Mouse (Mus musculus) hindbrain, embryonic 15.5 days (tissue): ENCODE data around the gene Islr2. TPM values are rescaled to one million over a fixed set of nuclear protein-coding genes. Genes with fewer than 3 reads are reported as not detected.

Source experiments
- ATAC-seq: fragments of 200-750 bp; cut with Nextera tagmentation; 2 replicates; pipeline ENCODE4 v1.8.0; 2017; ENCODE audit warnings: low read depth, moderate number of reproducible peaks, moderate TSS enrichment; ENCODE audit not compliant: low FRiP score
- H3K27ac ChIP-seq: fragments of 300-500 bp; sonication (generic); replicated peaks from 2 replicates; pipeline ENCODE4 v1.5.1; 2015; ENCODE audit warnings: mild to moderate bottlenecking, inconsistent platforms
- H3K27me3 ChIP-seq: fragments of 300-500 bp; sonication (generic); 2 replicates; pipeline ENCODE4 v1.6.1; 2015; ENCODE audit warnings: control low read depth, inconsistent platforms
- H3K36me3 ChIP-seq: fragments of 300-500 bp; sonication (generic); 2 replicates; pipeline ENCODE4 v1.6.1; 2015; ENCODE audit warnings: control low read depth, inconsistent platforms
- H3K4me1 ChIP-seq: fragments of 300-500 bp; sonication (generic); replicated peaks from 2 replicates; pipeline ENCODE4 v1.6.1; 2015; ENCODE audit warnings: control low read depth, inconsistent platforms
- H3K4me2 ChIP-seq: fragments of 300-500 bp; sonication (generic); 2 replicates; pipeline ENCODE4 v1.6.1; 2015; ENCODE audit warnings: moderate library complexity, mild to moderate bottlenecking, inconsistent platforms
- H3K4me3 ChIP-seq: fragments of 300-500 bp; sonication (generic); 2 replicates; pipeline ENCODE4 v1.5.1; 2015; ENCODE audit warnings: mild to moderate bottlenecking, inconsistent platforms
- H3K9ac ChIP-seq: fragments of 300-500 bp; sonication (generic); 2 replicates; pipeline ENCODE4 v1.6.1; 2015; ENCODE audit warnings: inconsistent platforms
- H3K9me3 ChIP-seq: fragments of 300-500 bp; sonication (generic); 2 replicates; pipeline ENCODE4 v1.6.1; 2016; ENCODE audit warnings: control low read depth, inconsistent platforms
- WGBS: fragments of 180-500 bp; shearing (Covaris S2); methylation state at CpG from one replicate; pipeline ENCODE4 v1.1.7; 2015; 5-methylcytosine and 5-hydroxymethylcytosine counted together
- microRNA-seq: library from miRNA; unstranded; fragments of <30 nt; microRNA quantifications from one replicate; pipeline ENCODE4, GENCODE M21; 2016
- polyA plus RNA-seq: library from polyadenylated mRNA; unstranded; fragments of >200 nt; fragmentation: Nextera tagmentation; extraction: Ambion mirVana; gene quantifications from 2 replicates; pipeline ENCODE4 v1.2.1, GENCODE M21; 2015

Islr2 gene
- polyA plus RNA-seq, 1 experiment from 2014 or later = 27.6 TPM

DNA sequence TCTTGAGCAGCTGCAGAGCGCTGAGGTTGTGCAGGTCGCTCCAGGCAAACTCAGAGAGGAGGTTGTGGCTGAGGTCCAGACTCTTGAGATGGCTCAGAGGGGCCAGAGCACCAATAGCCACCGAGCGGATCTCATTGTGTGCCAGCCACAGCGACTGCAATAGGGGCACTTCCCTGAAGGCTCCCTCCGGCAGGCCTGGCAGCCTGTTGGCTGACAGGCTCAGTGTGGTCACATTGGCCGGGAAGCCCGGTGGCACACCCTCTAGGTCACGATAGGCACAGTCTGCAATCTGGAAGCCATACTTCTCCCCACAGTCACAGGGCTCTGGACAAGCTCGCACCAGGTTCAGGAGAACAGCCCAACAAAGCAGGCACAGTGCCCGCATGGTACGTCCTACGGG is 46.3 kb downstream of the Islr2 start:
- Histone ChIP-seq H3K9me3 (no peaks in the 10 kb centered on the region), H3K4me3 (no peak overlapping the region), H3K27me3 (no peaks in the 10 kb centered on the region), H3K9ac (no peak overlapping the region), H3K36me3 (no peaks in the 10 kb centered on the region), H3K4me1 (peaks cover 14% of the 10 kb centered on the region), H3K4me2 (peak overlapping the region; percentile 13; the same call in 1 of the 2 replicates), H3K27ac (no peak overlapping the region; the same call in 1 of the 2 replicates)
- WGBS = 78% methylated on average over 13 of the region's 13 CpGs
- ATAC-seq = no peak

- 87% methylated on average over 22 of the region's 22 CpGs for WGBS
- Histone ChIP-seq H3K4me2 (no peak overlapping the region), H3K4me1 (peaks cover 14% of the 10 kb centered on the region), H3K9ac (no peak overlapping the region), H3K27ac (no peak overlapping the region; the same call in 1 of the 2 replicates), H3K9me3 (no peaks in the 10 kb centered on the region), H3K27me3 (no peaks in the 10 kb centered on the region), H3K4me3 (no peak overlapping the region), H3K36me3 (no peaks in the 10 kb centered on the region)
- ATAC-seq = no peak
Observed at GRCm38 (mm10) chr9:58156819-58157560, 47.1 kb downstream of the Islr2 start.

DNA sequence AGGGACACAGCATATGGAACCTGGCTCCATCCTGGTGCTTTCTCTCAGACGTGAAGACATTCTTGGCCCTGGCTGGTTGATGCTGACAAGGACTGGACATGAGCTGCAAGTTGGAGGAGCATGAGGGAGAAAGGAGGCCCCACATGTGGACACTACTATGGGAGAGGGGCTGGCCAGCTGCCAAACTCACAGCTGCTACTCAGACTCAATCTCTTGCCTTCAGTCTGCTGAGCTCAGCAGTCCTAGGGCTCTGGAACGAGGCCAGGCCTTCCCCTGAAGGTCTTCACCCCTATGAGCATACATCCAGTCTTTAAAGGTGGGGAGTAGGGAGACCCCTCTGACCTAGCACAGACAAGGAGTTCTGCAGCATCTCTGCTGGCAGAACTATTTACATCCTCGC is 48.8 kb downstream of the Islr2 start:
- Histone ChIP-seq H3K36me3 (no peaks in the 10 kb centered on the region), H3K9ac (no peak overlapping the region), H3K4me2 (no peak overlapping the region), H3K27me3 (no peaks in the 10 kb centered on the region), H3K9me3 (no peaks in the 10 kb centered on the region), H3K27ac (no peak overlapping the region), H3K4me3 (no peak overlapping the region), H3K4me1 (peaks cover 14% of the 10 kb centered on the region)
- ATAC-seq = 0 out of 2 replicates have a peak, but pooled peaks have one; percentile 13
- 39% methylated on average over 3 of the region's 3 CpGs for WGBS

DNA sequence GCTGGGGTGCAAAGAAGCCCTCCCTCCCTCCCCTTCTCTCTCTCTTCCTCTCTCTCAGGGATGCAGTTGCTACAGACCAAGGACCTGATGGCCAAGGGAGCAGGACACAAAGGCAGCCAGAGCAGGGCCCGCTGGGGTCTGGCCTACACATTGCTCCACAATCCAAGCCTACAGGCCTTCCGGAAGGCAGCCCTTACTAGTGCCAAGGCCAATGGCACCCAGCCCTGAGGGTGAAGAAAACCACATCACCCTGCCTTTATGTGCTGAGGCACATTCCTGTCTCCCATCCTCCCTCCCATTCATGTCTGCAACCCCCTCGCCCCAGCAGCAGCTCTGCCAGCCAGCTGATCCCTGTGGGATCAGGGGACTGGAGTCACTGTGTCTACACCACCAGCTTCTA is 51.0 kb downstream of the Islr2 start:
- Histone ChIP-seq H3K27ac (no peak overlapping the region), H3K27me3 (no peaks in the 10 kb centered on the region), H3K36me3 (no peaks in the 10 kb centered on the region), H3K4me2 (no peak overlapping the region), H3K9me3 (no peaks in the 10 kb centered on the region), H3K4me3 (no peak overlapping the region), H3K4me1 (peaks cover 8% of the 10 kb centered on the region), H3K9ac (no peak overlapping the region)
- WGBS = 76% methylated on average over 3 of the region's 3 CpGs
- ATAC-seq = peak; percentile 49; the same call in 1 of the 2 replicates

- no peaks in the 10 kb centered on the region for H3K36me3 ChIP-seq
- 77% methylated on average over 4 of the region's 4 CpGs for WGBS
- no peak for ATAC-seq
- H3K27ac ChIP-seq = no peak overlapping the region
- H3K27me3 ChIP-seq = no peaks in the 10 kb centered on the region
- H3K4me1 ChIP-seq = peaks cover 8% of the 10 kb centered on the region
- no peak overlapping the region for H3K4me3 ChIP-seq
- H3K4me2 ChIP-seq = no peak overlapping the region
- H3K9me3 ChIP-seq = no peaks in the 10 kb centered on the region
- H3K9ac ChIP-seq = no peak overlapping the region
Observed at GRCm38 (mm10) chr9:58150733-58151361, 53.3 kb downstream of the Islr2 start.

DNA sequence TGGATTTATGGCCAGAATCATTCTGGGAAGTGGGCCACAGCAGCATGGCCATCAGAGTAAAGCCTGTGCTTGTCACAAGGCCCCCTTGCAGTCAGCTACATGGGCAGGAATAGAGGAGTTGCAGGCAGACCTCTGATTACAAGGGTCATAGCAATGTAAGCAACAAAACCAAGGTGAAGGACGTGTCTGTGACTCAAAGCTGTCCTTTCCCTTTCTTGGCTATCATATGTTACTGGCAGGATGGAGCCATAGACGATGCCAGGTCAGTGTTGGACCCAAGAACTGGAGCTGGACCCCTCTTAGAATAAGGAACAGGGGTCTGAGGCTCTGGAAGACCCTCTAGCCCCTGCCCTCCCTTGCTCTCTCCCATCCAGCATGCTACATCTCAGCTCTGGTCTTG is 55.3 kb downstream of the Islr2 start:
- no peaks in the 10 kb centered on the region for H3K27me3 ChIP-seq
- no peaks in the 10 kb centered on the region for H3K9me3 ChIP-seq
- WGBS = 64% methylated on average over 2 of the region's 2 CpGs
- H3K4me1 ChIP-seq = no peaks in the 10 kb centered on the region
- H3K9ac ChIP-seq = no peak overlapping the region
- no peak overlapping the region for H3K4me3 ChIP-seq
- no peak overlapping the region for H3K4me2 ChIP-seq
- no peak for ATAC-seq
- no peak overlapping the region for H3K27ac ChIP-seq
- no peaks in the 10 kb centered on the region for H3K36me3 ChIP-seq

Small RNA genes within 50 kb of the gene (microRNA-seq; reads per million reads assigned to microRNA genes)
- not detected for gene Mir6385

Other genes with a start within 250 kb of the Islr2 start
- 1.4 and 2.3 TPM in 2 replicates for gene Cyp11a1, start 197.9 kb downstream of the Islr2 start, polyA plus RNA-seq
- gene Stra6, start 140.5 kb downstream of the Islr2 start, polyA plus RNA-seq = 16.0 and 17.5 TPM in 2 replicates
- 0.38 and 0.58 TPM in 2 replicates for gene Ccdc33, start 85.5 kb downstream of the Islr2 start, polyA plus RNA-seq
- gene Islr, start within 50 bp of the Islr2 start, polyA plus RNA-seq = 37.1 and 44.2 TPM in 2 replicates
- 4.3 and 5.2 TPM in 2 replicates for gene Pml, start 45.5 kb upstream of the Islr2 start, polyA plus RNA-seq
- gene Stoml1, start 48.8 kb upstream of the Islr2 start, polyA plus RNA-seq = 123 and 126 TPM in 2 replicates
- 10.3 and 10.7 TPM in 2 replicates for gene Loxl1, start 108.9 kb upstream of the Islr2 start, polyA plus RNA-seq
- not detected in 2 replicates for gene Tbc1d21, start 166.1 kb upstream of the Islr2 start, polyA plus RNA-seq